19 mouse cellular contexts compared by ENCODE assay signal in the genomic region with DNA sequence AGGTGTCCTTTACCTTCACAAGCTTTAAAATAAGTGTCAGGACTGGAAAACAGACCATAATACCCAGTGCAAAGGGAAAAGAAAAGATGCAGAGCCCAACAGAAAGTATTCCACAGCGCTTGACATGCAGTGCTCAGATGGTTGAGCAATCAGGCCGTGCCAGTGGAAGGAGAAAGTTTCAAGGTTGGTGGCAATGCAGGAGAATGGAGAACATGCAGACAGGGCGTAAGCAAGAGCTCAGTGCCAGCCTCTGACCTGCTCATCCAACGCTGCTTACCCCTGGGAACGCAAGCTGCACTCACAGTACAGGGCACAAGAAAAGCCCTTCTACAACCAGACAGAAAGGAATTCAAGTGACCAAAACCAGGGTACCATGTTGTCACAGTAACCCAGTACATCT.
"Had no signal": no experiment of that assay in that cellular context is flagged by ENCODE, and none has a peak within 500 bp of the region (broad histone marks: within the 10 kb centered on the region; RNA-seq: fewer than 3 reads in every experiment).

No protein-coding gene starts in this region.

- H3K27ac ChIP-seq: limb, embryonic 13.5 days; liver, embryonic 12.5 days; macrophage; midbrain, embryonic 12.5 days; midbrain, embryonic 15.5 days; neural tube, embryonic 12.5 days; neural tube, embryonic 15.5 days; stomach, postnatal 0 days had no signal

- H3K4me1 ChIP-seq: limb, embryonic 13.5 days; midbrain, embryonic 12.5 days; midbrain, embryonic 15.5 days; neural tube, embryonic 12.5 days; neural tube, embryonic 15.5 days had no signal

- H3K9me3 ChIP-seq: limb, embryonic 13.5 days; liver, embryonic 12.5 days; midbrain, embryonic 12.5 days; midbrain, embryonic 15.5 days; neural tube, embryonic 12.5 days; neural tube, embryonic 15.5 days had no signal

- DNase-seq: kidney, postnatal 14 days; kidney, postnatal 4 days; left cerebral cortex, postnatal 4 days; liver; lung, embryonic 14.5 days; right cerebral cortex, adult 18-20 months; right cerebral cortex, postnatal 14 days; right cerebral cortex, postnatal 4 days; thymus, adult 2 months; thymus, postnatal 14 days; thymus, postnatal 4 days had no signal

- H3K4me3 ChIP-seq: limb, embryonic 13.5 days; liver, embryonic 12.5 days; midbrain, embryonic 12.5 days; midbrain, embryonic 15.5 days; neural tube, embryonic 12.5 days; neural tube, embryonic 15.5 days had no signal

- H3K27me3 ChIP-seq: limb, embryonic 13.5 days; liver, embryonic 12.5 days; midbrain, embryonic 12.5 days; midbrain, embryonic 15.5 days; neural tube, embryonic 12.5 days; neural tube, embryonic 15.5 days had no signal
